Mouse (Mus musculus): ENCODE results near the gene Dock7. TPM values are rescaled to one million over a fixed set of nuclear protein-coding genes. Genes with fewer than 3 reads are reported as not detected.

Gene Dock7
- 5.0 and 5.6 TPM in 2 replicates for polyA plus RNA-seq (2021; fragmentation: Nextera tagmentation)
- long read RNA-seq, experiment 1, partial matches to known transcripts: 9 of 11 reads
- long read RNA-seq, experiment 1, other reads (novel, unspliced or antisense): 2 of 11 reads
- long read RNA-seq, experiment 2, full-length matches to known transcripts: 7 of 15 reads
- long read RNA-seq, experiment 2, partial matches to known transcripts: 5 of 15 reads
- long read RNA-seq, experiment 2, other reads (novel, unspliced or antisense): 3 of 15 reads

DNA sequence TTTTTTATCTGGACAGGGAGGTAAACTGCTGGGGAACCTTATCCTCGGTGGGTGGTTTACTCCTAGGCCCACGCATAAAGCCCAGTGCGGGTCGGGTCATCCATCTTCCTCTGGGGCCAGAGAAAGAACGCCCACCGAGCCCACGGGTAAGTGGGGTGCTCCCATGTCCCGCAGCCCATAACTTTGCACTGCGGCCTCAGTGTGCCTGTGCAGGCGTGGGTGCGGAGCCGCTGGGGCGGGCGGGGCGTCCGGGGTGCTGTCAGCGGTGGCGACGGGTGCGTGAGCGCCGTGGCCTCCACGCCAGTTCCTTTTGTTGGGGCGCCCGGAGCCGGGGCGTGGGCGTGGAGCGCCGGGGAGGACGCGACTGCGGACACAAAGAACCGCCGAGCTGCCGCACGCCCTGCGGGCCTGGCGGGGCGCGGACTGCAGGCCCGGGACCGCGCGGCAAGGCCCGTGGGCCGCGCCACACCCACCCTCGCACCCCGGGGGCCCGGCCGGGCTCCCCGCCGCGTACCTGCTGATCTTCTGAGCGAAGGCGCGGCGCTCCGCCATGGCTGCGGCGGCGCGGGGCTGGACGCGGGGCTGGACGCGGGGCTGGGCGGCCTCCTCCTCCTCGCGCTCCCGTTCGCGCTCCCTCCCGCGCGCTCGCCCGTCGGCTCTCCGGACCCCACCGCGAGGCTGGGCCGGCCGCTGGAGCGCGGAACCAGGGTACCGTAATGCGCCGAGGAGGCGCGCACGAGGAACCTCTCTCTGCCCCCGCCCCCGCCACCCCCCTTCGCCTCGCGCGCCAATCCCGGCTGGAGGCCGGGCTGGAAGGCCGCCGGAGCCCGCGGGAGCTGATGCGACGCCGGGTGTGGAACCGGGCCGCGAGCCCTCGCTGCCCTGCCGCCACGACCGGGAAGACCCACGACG lies at the start of gene Dock7:
Gene Dock7, minus strand, starts transcription at position 705 of the 912 bp plus-strand sequence.

DNA sequence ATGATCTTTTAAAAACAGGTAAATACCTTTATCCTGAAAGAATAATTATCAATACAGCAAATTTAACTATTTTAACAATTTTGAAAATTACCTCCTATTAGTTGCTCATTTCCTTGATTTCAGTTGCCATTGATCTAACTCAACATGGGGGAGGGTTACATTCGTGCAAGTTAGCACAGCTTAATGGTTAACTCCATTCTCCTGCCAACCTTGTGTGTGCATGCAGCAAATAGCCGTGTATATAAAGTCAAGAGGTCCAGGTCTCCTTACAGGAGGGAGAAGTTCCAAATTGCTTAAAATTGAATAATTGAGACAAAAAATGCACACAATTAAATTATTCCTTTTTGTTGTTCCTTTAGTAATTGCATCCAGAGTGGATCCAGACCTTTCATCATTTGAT lies 90.0 kb downstream of the Dock7 start, which contains the start of gene Angptl3:
Gene Angptl3, plus strand, starts transcription at position 269 of the 400 bp plus-strand sequence.

DNA sequence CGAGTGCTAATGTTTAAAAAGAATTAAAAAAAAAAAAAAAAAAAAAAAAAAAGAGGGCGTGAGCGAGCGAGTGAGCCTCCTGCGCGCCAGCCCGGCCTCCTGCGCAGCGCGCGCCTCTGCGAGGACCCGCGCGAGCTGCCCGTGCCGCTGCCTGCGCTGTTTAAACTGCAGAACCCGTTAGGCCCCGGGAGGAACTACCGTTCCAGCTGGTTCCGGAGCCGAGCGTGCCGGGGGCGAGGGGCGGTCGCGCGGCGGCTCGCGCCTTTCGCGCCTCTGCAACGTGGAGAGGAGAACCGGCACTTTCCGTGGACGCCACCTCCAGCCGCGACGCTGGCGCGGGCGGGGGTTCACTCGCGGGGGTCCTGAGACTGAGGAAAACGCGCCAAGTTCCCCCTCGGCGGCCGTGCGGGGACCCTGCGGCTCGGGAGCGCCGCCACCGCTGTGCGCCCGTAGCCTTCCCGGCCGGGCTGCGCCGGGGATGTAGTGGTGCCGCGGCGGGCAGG lies 197.1 kb downstream of the Dock7 start, which contains the start of gene Usp1:
Gene Usp1, plus strand, starts transcription at position 243 of the 503 bp plus-strand sequence.

Other genes starting within 250 kb of the Dock7 start
- gene Usp1, start 197.1 kb downstream of the Dock7 start, polyA plus RNA-seq (2021; fragmentation: Nextera tagmentation): 13.9 and 14.2 TPM in 2 replicates
- 0.26 and 0.41 TPM in 2 replicates for gene Angptl3, start 90.0 kb downstream of the Dock7 start, polyA plus RNA-seq (2021; fragmentation: Nextera tagmentation)
- gene Atg4c, start 73.0 kb upstream of the Dock7 start, polyA plus RNA-seq (2021; fragmentation: Nextera tagmentation): 23.3 and 23.4 TPM in 2 replicates
- 0.10 TPM in 1 of 2 replicates, not detected in the other for gene Gm12689, start 175.0 kb upstream of the Dock7 start, polyA plus RNA-seq (2021; fragmentation: Nextera tagmentation)